Mouse (Mus musculus) erythroblast, embryonic 14.5 days (primary cell): ENCODE data around the gene Ddi2.
"Not testable (repeated sequence)": the region's sequence is repeated elsewhere in the genome, so short reads cannot be mapped to it uniquely, and the experiment has no call there.

Source experiments
- GATA1 ChIP-seq: IDR thresholded peaks from 2 replicates; pipeline ENCODE4 v1.6.1; 2012; ENCODE audit warnings: low read length, inconsistent platforms, mixed read lengths
- TAL1 ChIP-seq: IDR thresholded peaks from 3 replicates; pipeline ENCODE4 v1.6.1; 2012; ENCODE audit warnings: low read length, inconsistent platforms, mixed read lengths

DNA sequence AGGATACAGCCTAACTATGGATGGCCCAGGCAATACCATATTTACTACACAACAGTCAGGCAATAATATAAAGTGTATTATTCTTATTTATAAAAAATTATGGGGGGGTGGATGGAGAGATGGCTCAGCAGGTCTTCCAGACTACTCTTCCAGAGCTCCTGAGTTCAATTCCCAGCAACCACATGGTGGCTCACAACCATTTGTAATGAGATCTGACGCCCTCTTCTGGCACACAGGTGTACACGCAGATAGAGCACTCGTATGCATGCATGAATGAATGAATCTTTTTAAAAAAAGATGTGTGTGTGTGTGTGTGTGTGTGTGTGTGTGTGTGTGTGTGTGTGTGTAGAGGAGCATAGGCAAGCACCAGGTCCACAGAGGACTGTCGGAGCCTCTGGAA is 49.8 kb upstream of the Ddi2 start:
- not testable (repeated sequence) for TF ChIP-seq GATA1, TAL1
